ENCODE assay signal across 17 mouse cellular contexts in the genomic region with DNA sequence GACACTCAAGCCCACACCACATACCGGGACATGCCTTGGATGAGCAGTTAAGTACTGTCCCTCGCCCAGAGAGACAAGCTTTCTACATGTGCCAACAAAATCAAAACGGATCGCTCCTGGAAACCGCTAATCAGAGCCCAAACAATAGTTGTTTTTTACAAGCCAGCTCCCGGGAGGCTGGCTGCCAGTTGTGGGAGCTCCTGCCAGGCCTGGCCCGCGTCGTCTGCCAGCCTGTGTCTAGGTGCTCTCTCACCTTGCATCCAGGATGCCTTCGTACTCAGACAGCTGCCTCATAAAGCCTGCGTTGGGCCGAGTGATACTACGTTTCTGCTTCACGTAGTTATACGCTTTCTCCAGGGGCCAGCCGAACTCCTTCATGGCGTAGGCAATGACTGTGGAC. TPM values are rescaled to one million over a fixed set of nuclear protein-coding genes. Genes with fewer than 3 reads are reported as not detected.
DNase-seq lines count a peak whose midpoint lies in the region; ATAC-seq lines count a peak whose summit lies in the region.
"Had no signal": no experiment of that assay in that cellular context is flagged by ENCODE, and none has a peak within 500 bp of the region (broad histone marks: within the 10 kb centered on the region; RNA-seq: fewer than 3 reads in every experiment).

No protein-coding gene starts in this region.

- H3K27ac ChIP-seq in heart, embryonic 13.5 days (replicated peaks), result peak overlapping the region; percentile 88
- peak overlapping the region; percentile 53; the same call in 1 of the 2 replicates for H3K27ac ChIP-seq in neural tube, embryonic 13.5 days (replicated peaks)
- H3K27ac ChIP-seq in neural tube, embryonic 15.5 days (replicated peaks), result 0 out of 2 replicates have a peak overlapping the region, but pooled peaks have one; percentile 15
- H3K27ac ChIP-seq: embryonic facial prominence, embryonic 12.5 days had no signal

- peaks cover 51% of the 10 kb centered on the region for H3K4me1 ChIP-seq in heart, embryonic 13.5 days
- peaks cover 10% of the 10 kb centered on the region; the same call in 1 of the 2 replicates for H3K4me1 ChIP-seq in neural tube, embryonic 13.5 days (replicated peaks)
- H3K4me1 ChIP-seq in neural tube, embryonic 15.5 days, result peaks cover 10% of the 10 kb centered on the region
- H3K4me1 ChIP-seq: embryonic facial prominence, embryonic 12.5 days had no signal

- H3K27me3 ChIP-seq in heart, embryonic 13.5 days (replicated peaks), result no peaks in the 10 kb centered on the region
- H3K27me3 ChIP-seq in neural tube, embryonic 13.5 days, result no peaks in the 10 kb centered on the region
- H3K27me3 ChIP-seq in neural tube, embryonic 15.5 days (replicated peaks), result no peaks in the 10 kb centered on the region
- H3K27me3 ChIP-seq: CH12.LX; embryonic facial prominence, embryonic 12.5 days; limb, embryonic 13.5 days had no signal

- DNase-seq in heart, postnatal 36 days, result no peak
- no peak for DNase-seq in neural tube, embryonic 10.5 days (ENCODE audit: extremely low spot score, low spot score)
- DNase-seq in cerebellum, postnatal 10 days, result peak; percentile 55 to 56
- DNase-seq in adrenal gland, postnatal 4 days (ENCODE audit: low spot score in 2 of 2), result no peak
- no peak for DNase-seq in left cerebral cortex, postnatal 10 days (ENCODE audit: extremely low spot score in 1 of 2, low spot score in 2 of 2)
- DNase-seq: gastrocnemius, postnatal 36 days; kidney, adult 9 months had no signal

- peaks cover 76% of the 10 kb centered on the region for H3K36me3 ChIP-seq in heart, embryonic 13.5 days
- peaks cover 84% of the 10 kb centered on the region for H3K36me3 ChIP-seq in neural tube, embryonic 13.5 days
- peaks cover 73% of the 10 kb centered on the region for H3K36me3 ChIP-seq in neural tube, embryonic 15.5 days

- H3K9ac ChIP-seq in heart, embryonic 13.5 days, result peak overlapping the region; percentile 68; the same call in 1 of the 2 replicates
- no peak overlapping the region for H3K9ac ChIP-seq in neural tube, embryonic 13.5 days
- no peak overlapping the region for H3K9ac ChIP-seq in neural tube, embryonic 15.5 days (replicated peaks)
- H3K9ac ChIP-seq: embryonic facial prominence, embryonic 12.5 days; limb, embryonic 13.5 days had no signal

- H3K9me3 ChIP-seq in heart, embryonic 13.5 days, result peaks cover 4% of the 10 kb centered on the region; the same call in 1 of the 2 replicates
- no peaks in the 10 kb centered on the region for H3K9me3 ChIP-seq in neural tube, embryonic 13.5 days
- no peaks in the 10 kb centered on the region for H3K9me3 ChIP-seq in neural tube, embryonic 15.5 days (replicated peaks)
- H3K9me3 ChIP-seq: embryonic facial prominence, embryonic 12.5 days; limb, embryonic 13.5 days had no signal

- no peak overlapping the region for H3K4me2 ChIP-seq in heart, embryonic 13.5 days
- no peak overlapping the region for H3K4me2 ChIP-seq in neural tube, embryonic 13.5 days
- H3K4me2 ChIP-seq in neural tube, embryonic 15.5 days, result no peak overlapping the region
- H3K4me2 ChIP-seq: embryonic facial prominence, embryonic 12.5 days; limb, embryonic 13.5 days had no signal

- intact Hi-C loops in heart, postnatal 36 days (cut with DNase I), result no loop called here
- intact Hi-C loops in left cerebral cortex, postnatal 10 days (cut with DNase I), result loop anchor here (5.0 kb wide), 1 partner anchor 178 kb away; the partner anchor contains the start of genes Iscu and Sart3

- WGBS in heart, embryonic 13.5 days, result 84% methylated on average over 17 of the region's 17 CpGs
- 81% methylated on average over 17 of the region's 17 CpGs for WGBS in neural tube, embryonic 13.5 days
- 73% methylated on average over 17 of the region's 17 CpGs for WGBS in neural tube, embryonic 15.5 days

- no peak for ATAC-seq in heart, embryonic 13.5 days (ENCODE audit: extremely low read depth, insufficient number of reproducible peaks, low FRiP score, low TSS enrichment)
- no peak for ATAC-seq in neural tube, embryonic 13.5 days (ENCODE audit: low read depth)
- no peak for ATAC-seq in neural tube, embryonic 15.5 days (ENCODE audit: low FRiP score)

- H3K4me3 ChIP-seq in heart, embryonic 13.5 days, result no peak overlapping the region
- H3K4me3 ChIP-seq in neural tube, embryonic 13.5 days, result no peak overlapping the region
- H3K4me3 ChIP-seq in neural tube, embryonic 15.5 days (replicated peaks), result no peak overlapping the region
- H3K4me3 ChIP-seq: embryonic facial prominence, embryonic 12.5 days; hindbrain, embryonic 10.5 days; limb, embryonic 13.5 days; myocyte had no signal

RNA-seq across cellular contexts. Expression of gene Coro1c, which starts 41.6 kb away (rescaled TPM):
- polyA plus RNA-seq in heart, embryonic 13.5 days (2015; fragmentation: Nextera tagmentation; extraction: Ambion mirVana), result 95.4 and 99.4 TPM in 2 replicates
- total RNA-seq in heart, postnatal 36 days (2021), result 10 to 100 TPM; 34.3 to 37.5 TPM
- 183 and 200 TPM in 2 replicates for polyA plus RNA-seq in neural tube, embryonic 13.5 days (2015; fragmentation: Nextera tagmentation; extraction: Ambion mirVana)
- polyA plus RNA-seq in neural tube, embryonic 15.5 days (2015; fragmentation: Nextera tagmentation; extraction: Ambion mirVana), result 160 and 162 TPM in 2 replicates
- total RNA-seq in adrenal gland, postnatal 4 days (2021), result 100 to 1,000 TPM in 1 of 2 experiments, 10 to 100 TPM in 1; 99.1 to 105 TPM
- total RNA-seq in left cerebral cortex, postnatal 10 days (2021), result 100 to 1,000 TPM; 117 to 122 TPM

RNA-seq across cellular contexts. Expression of gene Ssh1, which starts 43.6 kb away (rescaled TPM):
- 12.4 and 13.5 TPM in 2 replicates for polyA plus RNA-seq in heart, embryonic 13.5 days (2015; fragmentation: Nextera tagmentation; extraction: Ambion mirVana)
- 10 to 100 TPM; 14.7 to 15.7 TPM for total RNA-seq in heart, postnatal 36 days (2021)
- polyA plus RNA-seq in neural tube, embryonic 13.5 days (2015; fragmentation: Nextera tagmentation; extraction: Ambion mirVana), result 12.9 and 16.8 TPM in 2 replicates
- 9.8 and 13.1 TPM in 2 replicates for polyA plus RNA-seq in neural tube, embryonic 15.5 days (2015; fragmentation: Nextera tagmentation; extraction: Ambion mirVana)
- total RNA-seq in adrenal gland, postnatal 4 days (2021), result 10 to 100 TPM; 25.0 to 27.4 TPM
- 10 to 100 TPM; 20.7 to 31.8 TPM for total RNA-seq in left cerebral cortex, postnatal 10 days (2021)

RNA-seq across cellular contexts. Expression of gene Dao, which starts 53.4 kb away (rescaled TPM):
- not detected in 2 replicates for polyA plus RNA-seq in heart, embryonic 13.5 days (2015; fragmentation: Nextera tagmentation; extraction: Ambion mirVana)
- not detected for total RNA-seq in heart, postnatal 36 days (2021)
- polyA plus RNA-seq in neural tube, embryonic 13.5 days (2015; fragmentation: Nextera tagmentation; extraction: Ambion mirVana), result not detected in 2 replicates
- 0.60 TPM in 1 of 2 replicates, not detected in the other for polyA plus RNA-seq in neural tube, embryonic 15.5 days (2015; fragmentation: Nextera tagmentation; extraction: Ambion mirVana)
- total RNA-seq in adrenal gland, postnatal 4 days (2021), result 10 to 100 TPM in 1 of 2 experiments, under 1 TPM in 1; 0.51 to 16.1 TPM
- not detected for total RNA-seq in left cerebral cortex, postnatal 10 days (2021)
- total RNA-seq: gastrocnemius, postnatal 36 days; layer of hippocampus, postnatal 25 days had no signal
- polyA plus RNA-seq: embryonic facial prominence, embryonic 12.5 days; hindbrain, embryonic 10.5 days; limb, embryonic 13.5 days; lung, embryonic 16.5 days; myocyte had no signal

Comparison
In these comparisons a context has a peak if more than half of its experiments do, and no peak if none do; other contexts are left out.
1. H3K27ac ChIP-seq: peak in every context shown above with its lines; median percentile 88 in heart, embryonic 13.5 days; 53 in neural tube, embryonic 13.5 days; 15 in neural tube, embryonic 15.5 days.
2. DNase-seq: peak in cerebellum, postnatal 10 days (2 of 2); none in heart, postnatal 36 days (0 of 2), neural tube, embryonic 10.5 days (single experiment), adrenal gland, postnatal 4 days (0 of 2) and left cerebral cortex, postnatal 10 days (0 of 2).